In the genomic region with DNA sequence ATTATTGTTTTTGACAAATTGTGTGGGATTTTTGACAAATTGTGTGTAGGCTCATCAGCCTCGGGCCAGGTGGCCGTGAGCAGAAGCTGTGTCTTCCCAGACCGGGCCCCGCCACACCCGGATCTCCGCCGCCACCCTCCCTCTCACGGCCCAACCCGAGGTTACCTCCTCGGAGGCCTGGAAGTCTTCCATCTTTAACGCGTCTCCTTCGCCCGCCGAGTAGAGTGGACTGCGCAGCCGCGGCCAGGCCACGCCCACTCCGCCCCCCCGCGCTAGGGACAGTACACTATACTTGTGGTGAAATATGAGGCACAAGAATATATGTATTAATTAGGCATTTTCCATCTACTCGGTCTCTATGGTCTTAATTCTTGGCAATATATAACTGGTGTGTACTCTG, we compare ENCODE assay signal across 8 mouse cellular contexts.
DNase-seq lines count a peak whose midpoint lies in the region; ATAC-seq and TF ChIP-seq lines count a peak whose summit lies in the region.
"Not testable (repeated sequence)": the region's sequence is repeated elsewhere in the genome, so short reads cannot be mapped to it uniquely, and the experiment has no call there.

No protein-coding gene starts in this region.

- not testable (repeated sequence) for H3K27me3 ChIP-seq in hindbrain, embryonic 12.5 days; lung, embryonic 16.5 days (ENCODE audit: control insufficient read depth, insufficient read depth, low read depth, low read length)

- peak; percentile 16 for DNase-seq in Muller cell, postnatal 12 days (ENCODE audit: inconsistent ontology term)
- DNase-seq in cerebellum, postnatal 36 days = peak; percentile 84
- DNase-seq in gastrocnemius, adult 2 months = peak; percentile 84
- DNase-seq in layer of hippocampus, adult 9-11 months = peak; percentile 68
- peak; percentile 63 for DNase-seq in ovary, postnatal 10 days (ENCODE audit: low spot score)
- DNase-seq in thymus, postnatal 0 days (ENCODE audit: low spot score) = peak; percentile 5

- not testable (repeated sequence) for TF ChIP-seq CTCF in gastrocnemius, adult 2 months (IDR thresholded peaks at IDR 0.05)

- WGBS in hindbrain, embryonic 12.5 days = 31% methylated on average over 23 of the region's 23 CpGs
- WGBS in lung, embryonic 16.5 days = 27% methylated on average over 21 of the region's 23 CpGs

- not testable (repeated sequence) for H3K4me1 ChIP-seq in hindbrain, embryonic 12.5 days; lung, embryonic 16.5 days (replicated peaks; ENCODE audit: control insufficient read depth, insufficient read depth, low read length)

- peak; percentile 49 for ATAC-seq in hindbrain, embryonic 12.5 days (ENCODE audit: low FRiP score)
- ATAC-seq in lung, embryonic 16.5 days (ENCODE audit: low read depth) = not testable (repeated sequence)

- not testable (repeated sequence) for H3K9ac ChIP-seq in hindbrain, embryonic 12.5 days; lung, embryonic 16.5 days (ENCODE audit: low read length)

- not testable (repeated sequence) for H3K9me3 ChIP-seq in hindbrain, embryonic 12.5 days (replicated peaks); lung, embryonic 16.5 days (ENCODE audit: control insufficient read depth, low read length)

- not testable (repeated sequence) for H3K36me3 ChIP-seq in hindbrain, embryonic 12.5 days; lung, embryonic 16.5 days (ENCODE audit: control insufficient read depth, insufficient read depth, low read length)

- peak overlapping the region; percentile 71 for H3K27ac ChIP-seq in gastrocnemius, adult 2 months
- H3K27ac ChIP-seq in hindbrain, embryonic 12.5 days; lung, embryonic 16.5 days (ENCODE audit: low read length): not testable (repeated sequence)

- intact Hi-C loops in gastrocnemius, adult 2 months (cut with DNase I) = not testable (repeated sequence)

- peak overlapping the region; percentile 66 for H3K4me3 ChIP-seq in gastrocnemius, adult 2 months
- peak overlapping the region; percentile 22 for H3K4me3 ChIP-seq in hindbrain, embryonic 12.5 days
- H3K4me3 ChIP-seq in lung, embryonic 16.5 days (ENCODE audit: low read length) = 0 out of 2 replicates have a peak overlapping the region, but pooled peaks have one; percentile 18

- H3K4me2 ChIP-seq in hindbrain, embryonic 12.5 days (replicated peaks) = peak overlapping the region; percentile 44
- H3K4me2 ChIP-seq in lung, embryonic 16.5 days (ENCODE audit: low read depth, low read length) = peak overlapping the region; percentile 32; the same call in 1 of the 2 replicates

Comparison
In these comparisons a context has a peak if more than half of its experiments do, and no peak if none do; other contexts are left out.
1. DNase-seq: peak in every context shown above with its lines; median percentile 84 in cerebellum, postnatal 36 days; 84 in gastrocnemius, adult 2 months; 68 in layer of hippocampus, adult 9-11 months; 63 in ovary, postnatal 10 days; 16 in Muller cell, postnatal 12 days; 5 in thymus, postnatal 0 days.